Mouse (Mus musculus) ES-E14 (cell line): ENCODE measurements around the gene Zc2hc1c. TPM values are rescaled to one million over a fixed set of nuclear protein-coding genes. Genes with fewer than 3 reads are reported as not detected.

Source experiments
- DNase-seq: peaks from one replicate; pipeline ENCODE4 v3.0.0-alpha.2; 2013; ENCODE audit warnings: low read depth, low spot score
- H3K27ac ChIP-seq: 2 replicates; pipeline ENCODE4 v1.5.1; 2012; ENCODE audit warnings: low read depth, mild to moderate bottlenecking, low read length, moderate library complexity, mixed read lengths; ENCODE audit not compliant: poor library complexity, insufficient read depth, severe bottlenecking
- H3K36me3 ChIP-seq: 2 replicates; pipeline ENCODE4 v1.6.1; 2012; ENCODE audit warnings: mild to moderate bottlenecking, low read length, moderate library complexity, mixed read lengths; ENCODE audit not compliant: control insufficient read depth, poor library complexity, insufficient read depth, severe bottlenecking
- H3K4me1 ChIP-seq, 2 experiments: fragments of 150-350 bp in 1 of 2; sonication (generic) in 1 of 2; 2 replicates each; pipeline ENCODE4 v1.6.1; 2012; ENCODE audit warnings: low read length in 2 of 2, mild to moderate bottlenecking in 1 of 2, mixed read lengths in 1 of 2; ENCODE audit not compliant: control insufficient read depth in 2 of 2, insufficient read depth in 2 of 2, poor library complexity in 1 of 2
- H3K4me3 ChIP-seq, 2 experiments: fragments of 150-350 bp in 1 of 2; sonication (generic) in 1 of 2; 2 replicates each; pipeline ENCODE4 v1.5.1; 2012; ENCODE audit warnings: low read length in 2 of 2, low read depth in 1 of 2, mild to moderate bottlenecking in 1 of 2, mixed read lengths in 1 of 2; ENCODE audit not compliant: insufficient read depth in 1 of 2, poor library complexity in 1 of 2, severe bottlenecking in 1 of 2
- H3K9ac ChIP-seq: 2 replicates; pipeline ENCODE4 v1.6.1; 2012; ENCODE audit warnings: low read depth, mild to moderate bottlenecking, low read length, mixed read lengths; ENCODE audit not compliant: poor library complexity, insufficient read depth, severe bottlenecking
- H3K9me3 ChIP-seq: fragments of 150-350 bp; sonication (generic); 2 replicates; pipeline ENCODE4 v1.6.1; 2012; ENCODE audit warnings: low read depth, mild to moderate bottlenecking, low read length; ENCODE audit not compliant: control insufficient read depth, insufficient read depth
- CHD2 ChIP-seq: IDR thresholded peaks from 2 replicates; pipeline ENCODE4 v1.6.1; 2014; ENCODE audit warnings: mild to moderate bottlenecking, low read depth, low read length, inconsistent platforms
- HCFC1 ChIP-seq: IDR thresholded peaks from 2 replicates; pipeline ENCODE4 v1.6.1; 2012; ENCODE audit warnings: low read length, inconsistent platforms, borderline replicate concordance; ENCODE audit not compliant: insufficient read depth
- MAFK ChIP-seq: IDR thresholded peaks from 2 replicates; pipeline ENCODE4 v1.6.1; 2014; ENCODE audit warnings: mild to moderate bottlenecking, low read depth, low read length, inconsistent platforms; ENCODE audit not compliant: insufficient read depth
- ZC3H11A ChIP-seq: IDR thresholded peaks from 2 replicates; pipeline ENCODE4 v1.6.1; 2012; ENCODE audit warnings: low read depth, mild to moderate bottlenecking, inconsistent platforms, low read length, borderline replicate concordance
- ZNF384 ChIP-seq: IDR thresholded peaks from 2 replicates; pipeline ENCODE4 v1.6.1; 2012; ENCODE audit warnings: low read depth, low read length, inconsistent platforms
- in situ Hi-C, 2 experiments: fragments of 600-800 bp; cut with MboI; formaldehyde crosslinking; loops; one replicate each; pipeline ENCODE4 v1.15.1; 2025; ENCODE audit warnings: low sequenced_read_pairs in 2 of 2, inconsistent platforms in 1 of 2; ENCODE audit not compliant: unreplicated experiment in 2 of 2
- total RNA-seq: library from RNA; depleted of rRNA; stranded (reverse); fragments of 300-350 nt; gene quantifications from 2 replicates; pipeline ENCODE4 v1.2.3, GENCODE M21; 2012

Zc2hc1c gene
- total RNA-seq, 1 experiment: 0.45 TPM

DNA sequence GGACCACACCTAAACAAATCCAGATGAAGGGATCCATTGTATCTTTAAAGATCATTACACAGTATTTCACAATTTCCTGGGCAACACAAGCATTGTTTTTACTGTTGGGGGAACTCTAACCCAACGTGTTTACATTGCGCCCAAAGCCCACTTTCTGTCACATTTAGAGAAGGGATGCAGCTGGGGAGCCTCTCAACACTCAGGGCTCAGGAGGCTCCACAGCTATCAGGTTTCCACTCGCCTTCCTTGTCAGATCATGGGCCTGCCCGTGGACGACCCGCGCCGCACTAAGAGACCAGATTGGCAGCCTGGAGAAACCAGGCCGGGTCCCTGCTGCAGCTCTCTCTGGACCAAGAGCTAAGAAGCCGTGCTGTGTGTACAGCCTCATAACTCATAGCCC lies 14.9 kb upstream of the Zc2hc1c start:
- no peak for DNase-seq
- H3K9ac ChIP-seq: 0 out of 2 replicates have a peak overlapping the region, but pooled peaks have one; percentile 16
- peaks cover 4% of the 10 kb centered on the region; the same call in 1 of the 2 replicates for H3K36me3 ChIP-seq
- H3K4me3 ChIP-seq: no peak overlapping the region
- peaks cover 12% of the 10 kb centered on the region in 2 experiments for H3K4me1 ChIP-seq
- peak overlapping the region; percentile 84 for H3K27ac ChIP-seq
- in situ Hi-C loops: no loop called here
- H3K9me3 ChIP-seq: no peaks in the 10 kb centered on the region
- TF ChIP-seq MAFK: no peak
- TF ChIP-seq CHD2: no peak
- no peak for TF ChIP-seq ZNF384
- no peak for TF ChIP-seq ZC3H11A
- no peak for TF ChIP-seq HCFC1

DNA sequence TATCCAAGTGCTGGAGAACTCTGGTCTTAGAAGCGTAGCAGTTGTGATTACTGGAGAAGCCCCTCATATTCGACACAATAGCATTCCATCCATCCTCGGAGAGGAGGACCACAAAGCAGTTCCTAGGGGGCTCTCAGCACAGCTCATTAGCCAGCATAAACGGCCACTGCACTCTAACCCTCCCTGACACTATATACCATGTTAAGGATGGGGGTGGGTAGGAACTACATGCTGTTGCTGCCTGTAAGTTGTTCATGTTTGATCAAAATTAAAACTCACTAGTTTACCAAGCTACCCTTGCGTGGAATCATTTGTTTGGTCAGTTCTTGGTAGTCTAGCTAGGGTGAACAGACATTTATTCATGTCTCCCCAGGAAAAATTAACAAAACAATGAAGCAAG lies 12.1 kb upstream of the Zc2hc1c start:
- no peak for TF ChIP-seq ZNF384
- TF ChIP-seq HCFC1: no peak
- TF ChIP-seq ZC3H11A: no peak
- no peak for TF ChIP-seq MAFK
- TF ChIP-seq CHD2: no peak
- Histone ChIP-seq H3K36me3 (peaks cover 7% of the 10 kb centered on the region; the same call in 1 of the 2 replicates), H3K9ac (no peak overlapping the region), H3K9me3 (no peaks in the 10 kb centered on the region), H3K4me1 (peaks cover 8 to 12% of the 10 kb centered on the region in 2 experiments), H3K4me3 (no peak overlapping the region), H3K27ac (no peak overlapping the region)
- in situ Hi-C loops: no loop called here
- no peak for DNase-seq

DNA sequence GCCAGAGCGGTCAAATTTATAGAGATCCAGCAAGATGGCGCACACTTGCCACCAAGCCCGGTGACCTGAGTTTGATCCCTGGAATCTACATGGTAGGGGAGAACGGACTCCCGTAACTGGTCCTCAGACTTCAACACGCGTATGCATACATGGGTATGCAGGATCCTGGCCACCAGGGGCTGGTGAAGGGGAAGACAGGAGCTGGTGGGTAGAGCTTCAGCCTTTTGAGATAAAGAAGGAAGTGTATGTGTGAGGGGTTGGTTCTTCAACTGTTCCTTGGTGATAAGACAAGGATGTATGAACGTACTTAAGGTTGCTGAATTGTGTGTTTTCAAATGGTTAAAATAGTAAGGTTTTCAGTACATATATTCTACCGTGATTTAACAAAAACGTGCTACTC lies 9.5 kb upstream of the Zc2hc1c start:
- H3K36me3 ChIP-seq: peaks cover 7% of the 10 kb centered on the region; the same call in 1 of the 2 replicates
- peaks cover 2 to 3% of the 10 kb centered on the region in 2 experiments; a peak in 3 of 4 replicates for H3K4me1 ChIP-seq
- H3K27ac ChIP-seq: no peak overlapping the region
- TF ChIP-seq HCFC1 (no peak), MAFK (no peak), ZC3H11A (no peak), CHD2 (no peak), ZNF384 (no peak)
- no peak overlapping the region for H3K4me3 ChIP-seq
- no peak for DNase-seq
- H3K9me3 ChIP-seq: no peaks in the 10 kb centered on the region
- H3K9ac ChIP-seq: no peak overlapping the region
- in situ Hi-C loops: no loop called here

DNA sequence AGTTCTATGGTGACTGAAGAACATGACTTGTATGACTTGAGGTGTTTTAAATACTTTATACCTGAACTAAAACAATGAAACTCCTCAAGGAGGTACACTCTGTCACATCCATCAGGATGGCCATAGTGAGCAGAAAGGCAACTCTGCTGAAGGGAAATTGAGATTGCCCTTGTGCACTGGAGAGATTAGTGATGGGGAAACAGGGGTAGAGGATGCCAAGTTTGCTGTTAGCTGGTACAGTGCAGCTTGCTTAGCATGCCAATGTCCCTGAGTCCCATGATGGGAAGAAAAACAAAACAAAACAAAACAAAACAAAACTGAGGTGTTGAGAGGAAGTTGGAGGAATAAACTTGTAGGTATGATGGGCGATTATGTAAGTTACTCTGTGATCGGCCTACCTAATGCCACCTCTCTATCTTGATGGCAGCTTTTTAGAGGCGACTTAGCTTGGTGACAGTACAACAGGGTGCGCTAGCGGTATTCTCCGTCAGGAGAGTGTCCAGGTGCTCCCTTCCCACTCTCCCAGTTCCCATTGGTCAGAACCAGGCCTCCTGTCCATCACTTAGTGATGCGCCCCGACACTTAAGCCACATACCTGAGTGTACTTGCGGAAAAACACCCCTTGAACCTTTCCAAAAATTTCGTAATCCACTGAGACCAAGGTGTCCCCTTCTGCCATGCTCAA lies 8.9 kb upstream of the Zc2hc1c start:
- TF ChIP-seq MAFK: no peak
- no peak for TF ChIP-seq CHD2
- TF ChIP-seq ZC3H11A: no peak
- TF ChIP-seq ZNF384: no peak
- TF ChIP-seq HCFC1: no peak
- Histone ChIP-seq H3K4me1 (peaks cover 2 to 3% of the 10 kb centered on the region in 2 experiments; a peak in 2 of 4 replicates), H3K9ac (peak overlapping the region; percentile 93), H3K4me3 (peak overlapping the region; percentile 90 to 93), H3K36me3 (peaks cover 7% of the 10 kb centered on the region; the same call in 1 of the 2 replicates), H3K27ac (no peak overlapping the region), H3K9me3 (no peaks in the 10 kb centered on the region)
- in situ Hi-C loops: no loop called here
- no peak for DNase-seq
